Mouse (Mus musculus): ENCODE results near the gene Grik4.

- TF ChIP-seq CTCF (conservative IDR thresholded peaks at IDR 0.05; ENCODE audit: low read length): no peak
- TF ChIP-seq POU5F1 (IDR thresholded peaks at IDR 0.05; ENCODE audit: borderline replicate concordance, low read length): no peak
- TF ChIP-seq NANOG (IDR thresholded peaks at IDR 0.05; ENCODE audit: borderline replicate concordance, low read length): no peak
These were observed 242.6 kb downstream of the Grik4 start for GRCm38 (mm10) chr9:42701729-42702128.

Data from E14TG2a.4 (cell line).